Mouse (Mus musculus): ENCODE data around the gene Snrpg.
"Not testable (repeated sequence)": the region's sequence is repeated elsewhere in the genome, so short reads cannot be mapped to it uniquely, and the experiment has no call there.

The Snrpg gene

DNA sequence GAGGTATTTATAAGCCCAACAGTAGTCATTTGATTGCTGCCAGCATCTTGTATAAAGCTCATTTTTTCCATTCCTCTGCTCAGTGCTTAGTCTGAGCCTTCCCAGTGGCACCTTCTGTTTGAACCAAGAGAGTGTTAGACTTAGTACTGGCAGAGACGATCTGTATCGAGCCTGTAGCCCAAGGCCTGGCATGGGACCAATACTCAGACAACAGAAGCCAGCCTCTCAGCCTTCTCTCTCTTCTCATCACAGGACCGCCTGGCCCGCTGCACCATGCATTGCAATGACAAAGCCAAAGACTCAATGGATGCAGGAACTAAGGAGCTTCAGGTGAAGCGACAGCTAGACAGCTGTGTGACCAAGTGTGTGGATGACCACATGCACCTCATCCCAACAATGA is 2.6 kb upstream of the Snrpg start:
- DNase-seq (ENCODE audit: low spot score) = no peak

DNA sequence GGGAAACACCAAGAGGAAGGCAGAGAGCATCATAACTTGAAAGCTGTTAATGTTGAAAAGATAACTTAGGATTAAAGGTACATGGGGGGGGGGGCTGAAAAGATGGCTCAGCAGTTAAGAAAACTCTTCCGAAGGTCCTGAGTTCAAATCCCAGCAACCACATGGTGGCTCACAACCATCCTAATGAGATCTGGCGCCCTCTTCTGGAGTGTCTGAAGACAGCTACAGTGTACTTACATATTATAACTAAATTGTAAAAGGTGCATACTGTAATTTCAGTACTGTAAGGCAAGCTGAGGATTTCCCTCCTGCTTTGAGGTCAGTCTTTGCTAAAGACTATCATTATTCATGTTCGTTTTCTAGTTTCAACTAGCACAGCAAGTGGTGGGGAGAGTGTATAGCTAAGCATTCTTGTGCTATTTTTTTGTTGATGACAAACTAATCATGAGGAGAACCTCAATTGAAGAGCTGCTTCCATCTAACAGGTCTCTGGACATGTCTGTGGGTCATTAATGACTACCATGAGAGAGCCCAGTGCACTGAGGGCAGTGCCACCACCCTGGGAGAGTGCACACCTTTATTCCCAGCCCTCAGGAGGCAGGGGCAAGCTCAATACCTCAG is 901 bp upstream of the Snrpg start:
- DNase-seq (ENCODE audit: low spot score) = no peak

DNA sequence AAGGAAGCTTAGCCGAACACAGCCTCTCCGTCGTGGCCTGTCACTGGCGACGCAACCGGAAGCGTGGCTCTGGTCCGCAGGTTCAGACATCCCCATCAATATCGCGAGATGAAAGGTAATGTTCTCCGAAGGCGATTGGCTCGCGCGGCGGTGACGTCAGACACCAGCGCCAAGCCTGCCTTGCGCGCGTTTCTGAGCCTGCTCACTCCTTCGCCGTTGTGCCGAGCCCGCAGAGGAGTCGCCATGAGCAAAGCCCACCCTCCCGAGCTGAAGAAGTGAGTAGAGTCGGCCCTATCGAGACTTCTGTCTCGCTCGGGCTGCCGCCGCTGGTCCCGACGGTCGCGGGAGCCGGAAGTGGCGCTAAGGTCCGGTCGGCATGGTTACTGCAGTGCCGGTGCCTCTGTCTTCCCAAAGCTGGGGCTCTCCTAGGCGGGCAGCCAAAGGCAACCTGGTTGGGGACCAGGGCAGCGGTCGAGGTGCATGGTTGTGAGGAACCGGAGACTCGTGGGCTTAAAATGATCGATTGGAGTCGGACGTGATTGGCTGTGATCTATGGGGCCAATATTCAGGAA is 322 bp downstream of the Snrpg start:
- DNase-seq (ENCODE audit: low spot score) = peak; percentile 94

DNA sequence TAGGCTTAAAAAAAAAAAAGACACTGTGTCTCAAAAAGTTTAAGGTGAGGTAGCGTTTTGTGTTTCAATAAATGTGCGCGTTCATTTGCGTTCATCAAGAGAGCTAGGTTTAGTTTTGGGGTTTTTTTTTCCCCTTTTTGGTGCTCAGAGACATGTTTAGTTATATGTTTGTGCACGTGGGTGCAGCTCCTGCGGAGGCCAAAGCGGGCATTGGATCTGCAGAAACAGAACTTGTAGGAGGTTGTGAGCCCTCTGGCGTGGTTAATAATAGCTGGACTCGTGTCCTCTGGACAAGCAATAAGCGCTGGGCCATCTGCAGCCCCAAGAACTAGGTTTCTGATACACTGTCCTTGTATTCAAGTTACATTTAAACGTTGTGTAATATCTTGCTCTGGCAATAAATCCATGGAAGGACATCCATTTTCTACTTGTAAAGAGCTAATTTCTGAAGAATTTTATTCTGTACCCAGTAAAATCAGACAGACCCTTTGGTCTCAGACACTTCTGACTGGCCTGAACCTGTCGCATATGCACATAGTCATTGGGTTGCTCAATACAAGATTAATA is 929 bp downstream of the Snrpg start:
- no peak for DNase-seq (ENCODE audit: low spot score)

DNA sequence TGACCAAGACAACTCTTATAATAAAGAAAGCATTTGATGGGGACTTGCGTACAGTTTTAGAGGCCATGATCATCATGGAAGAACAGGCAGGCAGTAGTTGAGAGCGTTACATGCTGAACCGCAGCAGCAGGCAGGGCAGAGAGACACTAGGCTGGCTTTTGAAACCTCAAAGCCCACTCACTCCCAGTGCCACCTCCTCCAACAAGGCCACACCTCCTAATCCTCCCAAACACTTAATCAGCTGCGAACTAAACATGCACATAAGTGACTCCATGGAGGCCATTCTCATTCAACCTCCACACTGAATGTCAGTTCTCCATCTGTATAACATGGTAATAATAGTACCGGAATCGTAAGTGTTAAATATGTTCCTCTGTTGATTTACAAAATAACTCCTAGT is 2.5 kb downstream of the Snrpg start:
- no peak for DNase-seq (ENCODE audit: low spot score)

DNA sequence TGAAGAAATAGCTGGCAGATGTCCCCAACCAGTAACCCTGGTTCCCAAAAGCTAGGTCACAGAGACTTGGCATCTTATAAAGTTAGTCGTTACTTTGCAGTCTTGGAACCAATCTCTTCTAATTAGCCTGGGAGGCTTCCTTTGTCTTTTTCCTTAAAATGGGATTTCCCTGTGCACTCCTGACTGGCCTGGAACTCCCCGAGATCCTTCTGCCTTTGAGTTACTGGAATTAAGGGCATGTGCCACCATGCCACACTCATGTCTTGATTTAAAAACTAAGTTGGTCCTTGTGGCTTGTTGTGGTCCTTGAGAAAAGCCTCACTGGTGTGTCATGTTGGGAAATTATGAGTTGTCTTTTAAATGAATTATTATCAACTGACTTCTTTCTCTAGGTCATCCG is 7.2 kb downstream of the Snrpg start:
- DNase-seq (ENCODE audit: low spot score) = no peak

DNA sequence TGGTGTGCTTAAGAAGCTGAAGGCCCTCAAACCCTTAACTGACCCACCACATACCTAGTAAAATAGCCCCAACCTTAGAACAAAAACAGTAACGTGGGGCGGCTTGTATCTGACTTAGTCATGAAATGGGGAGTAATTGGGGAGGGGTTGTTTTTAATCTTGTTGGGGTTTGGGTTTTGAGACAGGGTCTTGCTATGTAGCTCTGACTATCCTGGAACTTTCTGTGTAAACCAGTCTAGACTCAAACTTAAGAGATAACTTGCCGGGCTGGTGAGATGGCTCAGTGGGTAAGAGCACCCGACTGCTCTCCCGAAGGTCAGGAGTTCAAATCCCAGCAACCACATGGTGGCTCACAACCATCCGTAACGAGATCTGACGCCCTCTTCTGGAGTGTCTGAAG is 9.0 kb downstream of the Snrpg start:
- DNase-seq (ENCODE audit: low spot score) = not testable (repeated sequence)

DNA sequence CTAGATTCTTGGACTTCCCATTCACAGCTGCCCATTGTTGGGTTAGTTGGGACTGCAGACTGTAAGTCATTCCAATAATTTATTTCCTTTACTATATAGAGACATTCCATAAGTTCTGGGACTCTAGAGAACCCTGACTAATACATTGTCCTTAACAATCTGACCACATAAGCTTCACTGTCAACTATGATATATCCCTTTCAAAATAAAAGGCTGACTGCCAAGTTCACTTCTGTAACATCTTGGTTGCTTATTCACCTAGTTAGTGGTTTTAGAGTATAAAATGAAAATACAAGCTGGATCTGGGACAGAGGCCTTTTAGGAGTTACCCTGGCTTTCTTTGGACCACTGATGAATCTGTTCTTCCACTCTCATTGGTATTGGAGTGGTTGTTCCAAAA is 11.4 kb downstream of the Snrpg start:
- DNase-seq (ENCODE audit: low spot score) = no peak

DNA sequence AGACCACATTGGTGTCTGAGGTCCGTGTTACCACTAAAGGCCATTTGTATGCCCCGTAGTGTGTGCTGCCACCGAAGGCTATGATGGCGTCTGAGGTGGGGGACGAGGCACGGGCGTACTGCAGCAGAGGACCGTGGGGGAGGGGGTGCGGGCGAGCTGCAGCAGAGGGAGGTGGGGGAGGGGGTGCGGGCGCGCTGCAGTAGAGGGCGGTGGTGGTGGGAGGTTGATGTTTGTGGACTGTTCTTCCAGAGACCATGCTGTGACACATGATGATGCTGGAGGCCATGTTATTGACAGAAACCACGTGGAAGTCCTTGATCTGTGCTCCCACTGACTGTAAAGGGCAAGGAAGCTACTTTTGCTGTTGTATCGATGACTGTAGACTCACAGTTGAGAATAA is 12.3 kb downstream of the Snrpg start:
- DNase-seq (ENCODE audit: low spot score) = no peak

DNA sequence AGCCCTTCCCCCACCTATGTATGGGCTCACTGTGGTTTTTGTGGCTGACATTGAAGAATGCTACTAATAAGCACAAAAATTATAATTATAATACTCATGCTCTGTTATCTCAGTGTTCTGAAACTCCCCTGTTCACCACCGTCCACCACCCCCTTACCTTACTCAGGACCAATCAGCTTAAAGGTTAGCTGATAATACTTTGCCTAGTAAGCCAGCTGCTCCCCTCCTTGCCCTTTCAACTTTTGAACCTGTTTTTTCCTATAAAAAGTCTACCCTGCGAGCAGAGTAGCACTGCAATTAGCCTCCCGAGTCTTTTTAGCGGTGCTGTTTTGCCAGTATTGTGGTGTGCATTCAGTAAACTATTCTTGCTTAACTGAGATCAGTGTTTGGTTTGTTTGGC is 13.6 kb downstream of the Snrpg start:
- DNase-seq (ENCODE audit: low spot score) = no peak

DNA sequence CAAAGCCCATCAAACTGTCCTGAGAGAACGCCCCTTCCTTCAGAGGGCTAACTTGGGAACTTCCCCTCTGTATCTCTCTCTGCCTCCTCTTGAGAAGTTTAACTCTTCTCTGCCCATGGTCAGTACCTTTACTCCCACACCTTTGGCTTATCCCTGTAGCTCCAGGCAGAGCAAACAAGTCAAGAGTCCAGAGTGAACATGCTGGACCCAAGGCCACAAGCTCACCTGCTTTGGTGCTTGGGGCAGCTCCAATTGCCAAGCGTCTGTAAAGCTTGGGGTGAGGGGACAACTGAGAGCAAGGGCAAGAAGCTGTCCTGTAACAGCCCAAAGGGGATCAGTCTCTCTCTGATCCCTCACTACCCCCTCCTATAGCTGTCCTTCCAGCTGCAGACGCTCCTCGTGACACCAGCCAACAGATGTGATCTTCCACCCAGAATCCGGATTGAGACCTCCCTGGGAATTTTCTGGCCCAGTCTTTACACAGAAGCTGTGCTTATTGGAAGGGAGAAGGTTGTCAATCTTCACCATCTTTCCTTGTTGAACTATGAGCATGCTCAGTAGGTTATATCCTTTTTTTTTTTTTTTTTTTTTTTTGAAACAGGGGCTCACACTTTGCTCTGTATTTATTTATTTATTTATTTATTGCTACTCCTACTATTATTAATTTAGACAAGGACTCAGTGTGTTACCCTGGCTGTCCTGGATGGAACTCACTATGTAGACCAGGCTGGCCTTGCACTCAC is 14.4 kb downstream of the Snrpg start:
- no peak for DNase-seq (ENCODE audit: low spot score)

DNA sequence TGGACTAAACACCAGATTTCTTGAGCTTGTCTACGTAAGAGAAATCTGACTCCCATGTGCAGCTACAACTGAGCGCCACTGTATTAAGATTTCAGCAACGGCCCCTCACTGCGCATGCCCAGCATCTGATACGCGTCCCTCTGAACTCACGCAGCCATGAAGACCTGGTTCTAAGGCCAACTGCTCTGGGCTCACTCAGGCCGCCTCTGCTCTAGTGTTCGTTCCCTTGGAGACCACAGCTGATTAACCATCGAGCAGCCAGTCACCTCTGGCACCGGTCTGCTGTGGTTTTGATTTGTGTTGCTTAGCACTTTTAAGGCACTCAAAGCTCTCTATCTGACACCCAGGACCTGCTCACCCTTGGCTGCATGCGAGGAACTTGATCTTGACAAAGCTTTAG is 16.2 kb downstream of the Snrpg start:
- no peak for DNase-seq (ENCODE audit: low spot score)

DNA sequence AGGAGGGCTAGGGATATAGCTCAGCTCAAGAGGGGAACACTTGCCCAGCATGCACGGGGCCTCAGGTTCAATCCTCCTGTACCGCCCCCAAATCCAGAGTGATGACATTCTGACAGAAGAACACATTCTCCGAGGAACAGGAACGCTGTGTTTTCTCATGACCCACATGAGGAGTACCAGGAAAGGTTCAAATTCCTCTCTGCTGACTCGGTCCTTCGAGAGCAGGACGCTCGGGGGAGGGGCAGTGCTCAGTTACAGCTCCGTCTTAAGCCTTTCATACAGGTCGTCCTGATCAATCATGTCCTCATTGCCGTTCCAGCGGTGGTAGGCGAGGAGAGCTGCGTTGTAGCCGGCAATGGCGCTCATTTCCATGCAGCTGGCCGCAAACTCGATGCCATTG is 17.4 kb downstream of the Snrpg start:
- no peak for DNase-seq (ENCODE audit: low spot score)

DNA sequence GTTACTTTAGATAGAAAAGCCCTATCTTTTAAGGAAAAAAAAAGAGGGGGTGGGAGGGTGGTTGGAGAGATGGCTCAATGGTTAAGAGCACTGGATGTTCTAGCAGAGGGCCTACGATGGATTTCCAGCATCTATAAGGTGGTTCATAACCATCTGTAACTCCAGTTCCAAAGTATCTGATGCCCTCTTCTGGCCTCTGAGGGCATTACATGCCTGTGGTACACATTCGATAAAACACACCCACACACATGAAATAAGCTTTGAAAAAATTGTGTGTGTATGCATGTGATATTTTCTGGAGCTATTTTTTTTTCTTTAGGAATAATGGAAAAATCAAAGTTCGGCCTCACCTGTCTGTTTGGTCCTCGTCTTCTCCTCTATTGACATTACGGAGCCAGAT is 20.2 kb downstream of the Snrpg start:
- DNase-seq (ENCODE audit: low spot score) = no peak

DNA sequence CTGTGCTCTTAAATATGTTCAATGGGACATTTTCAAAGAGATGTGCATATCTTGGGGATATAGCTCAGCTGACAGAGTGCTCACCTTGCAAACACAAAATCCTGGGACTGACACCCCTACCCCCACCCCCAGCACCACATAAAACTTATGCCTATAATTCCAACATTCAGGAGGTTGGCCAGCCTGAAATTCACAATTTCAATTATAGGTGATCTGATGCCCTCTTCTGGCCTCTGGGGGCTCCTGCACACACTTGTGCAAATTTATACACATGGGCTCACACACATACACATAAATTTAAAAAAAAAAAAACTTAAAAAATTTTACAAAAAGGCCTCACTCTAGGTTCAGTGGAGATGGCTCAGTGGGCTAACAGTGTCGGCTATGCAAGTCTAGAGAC is 22.1 kb downstream of the Snrpg start:
- DNase-seq (ENCODE audit: low spot score) = no peak

DNA sequence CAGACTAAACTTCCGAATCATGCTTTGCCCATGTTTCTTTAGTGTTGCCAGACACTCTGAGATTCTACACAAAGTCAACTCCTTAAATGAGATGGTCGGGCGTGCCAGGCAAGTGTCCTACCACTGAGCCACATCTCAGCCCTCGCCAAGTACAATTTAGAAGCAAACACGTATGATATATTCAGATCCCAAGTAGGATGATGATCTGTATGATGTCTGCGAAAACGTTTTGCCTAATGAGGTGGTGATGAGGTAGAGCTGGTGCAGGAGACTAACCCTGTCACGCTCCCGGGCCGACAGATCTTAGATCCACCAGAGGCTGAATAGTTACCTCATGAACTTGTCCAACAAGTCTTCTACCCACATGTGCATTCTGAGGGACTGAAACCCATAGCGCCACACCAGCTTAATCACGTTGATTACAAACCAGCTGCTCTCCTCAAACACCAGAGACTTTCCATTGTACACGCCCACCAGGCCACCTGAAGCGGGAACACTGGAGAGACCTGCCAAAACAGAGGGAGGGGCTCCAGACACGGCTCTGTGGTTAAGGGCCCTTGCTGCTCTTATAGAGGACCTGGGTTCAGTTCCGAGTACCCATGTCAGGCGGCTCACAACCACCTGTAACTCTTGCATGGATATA is 23.1 kb downstream of the Snrpg start:
- DNase-seq (ENCODE audit: low spot score) = no peak

DNA sequence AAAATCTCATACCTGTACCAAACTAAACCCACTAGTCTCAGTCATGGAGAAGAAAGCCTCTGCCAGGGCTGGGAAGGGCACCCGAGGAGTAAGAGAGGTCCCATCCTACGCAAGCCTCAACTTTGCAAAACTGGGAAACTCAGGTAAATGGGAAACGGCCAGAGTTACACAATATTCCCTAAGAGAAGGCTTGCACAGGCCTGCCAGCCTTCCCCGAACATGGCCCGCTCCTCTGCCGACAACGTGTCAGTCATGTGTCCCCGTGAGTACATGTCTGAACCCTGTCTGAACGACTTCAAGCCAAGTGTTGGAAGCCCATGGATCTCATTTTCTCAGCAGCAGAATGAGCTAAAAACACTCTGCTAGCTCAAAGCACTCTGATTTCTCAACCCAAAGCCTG is 23.9 kb downstream of the Snrpg start:
- no peak for DNase-seq (ENCODE audit: low spot score)

DNA sequence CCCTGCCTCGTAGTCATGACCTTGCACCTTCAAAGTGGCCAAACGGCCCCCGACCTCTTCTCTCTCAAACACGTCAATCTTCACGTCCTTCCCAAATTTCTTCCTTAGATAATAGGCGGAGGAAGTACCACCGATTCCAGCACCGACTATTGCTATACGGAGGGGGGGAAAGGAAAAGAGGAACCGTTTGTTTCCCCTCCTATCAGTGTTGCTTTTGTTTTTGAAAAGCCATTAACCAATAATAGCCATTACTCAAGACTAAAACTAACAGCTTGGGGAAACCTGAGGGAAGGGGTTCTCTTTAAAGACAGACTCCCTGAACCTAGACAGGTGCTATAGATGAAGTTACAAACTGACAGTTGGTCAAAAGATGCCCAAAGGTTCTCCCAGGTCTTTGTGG is 24.9 kb downstream of the Snrpg start:
- no peak for DNase-seq (ENCODE audit: low spot score)

DNA sequence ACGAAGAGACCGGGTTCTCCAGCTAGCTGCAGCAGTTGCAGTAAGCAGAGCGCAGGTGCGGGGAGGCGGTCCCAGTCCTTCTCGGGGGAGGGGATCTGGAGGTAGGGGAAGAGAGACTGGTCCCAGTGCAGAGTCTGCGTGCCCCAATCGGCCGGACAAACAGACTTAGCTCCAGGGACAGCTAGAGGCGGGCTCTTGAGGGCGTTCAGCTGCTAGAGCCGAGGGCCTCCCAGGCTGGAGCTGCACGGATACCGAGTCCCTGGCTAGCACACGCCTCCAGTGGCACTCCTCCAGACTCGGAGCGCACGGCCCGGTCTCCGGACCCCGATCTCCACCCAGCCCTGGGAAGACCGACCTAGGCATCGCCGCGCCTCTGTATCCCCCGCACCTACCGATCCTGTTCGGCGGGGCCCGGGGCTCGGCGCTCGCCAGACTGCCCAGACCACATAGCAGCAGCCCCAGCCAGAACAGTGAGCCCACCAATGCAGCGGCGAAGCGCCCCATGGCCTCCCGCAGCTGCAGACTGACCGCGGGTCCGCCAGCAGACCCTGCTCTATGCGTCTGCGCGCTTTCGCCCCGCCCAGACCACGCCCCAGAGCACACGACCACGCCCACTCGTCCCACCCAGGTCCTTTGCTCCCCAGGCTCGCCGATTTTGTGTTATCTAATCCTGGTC is 25.6 kb downstream of the Snrpg start, which contains the start of gene Pcyox1:
TSS of gene Pcyox1 (minus strand) at position 574 of the 676 bp plus-strand sequence.
- peak; percentile 95 for DNase-seq (ENCODE audit: low spot score)

DNA sequence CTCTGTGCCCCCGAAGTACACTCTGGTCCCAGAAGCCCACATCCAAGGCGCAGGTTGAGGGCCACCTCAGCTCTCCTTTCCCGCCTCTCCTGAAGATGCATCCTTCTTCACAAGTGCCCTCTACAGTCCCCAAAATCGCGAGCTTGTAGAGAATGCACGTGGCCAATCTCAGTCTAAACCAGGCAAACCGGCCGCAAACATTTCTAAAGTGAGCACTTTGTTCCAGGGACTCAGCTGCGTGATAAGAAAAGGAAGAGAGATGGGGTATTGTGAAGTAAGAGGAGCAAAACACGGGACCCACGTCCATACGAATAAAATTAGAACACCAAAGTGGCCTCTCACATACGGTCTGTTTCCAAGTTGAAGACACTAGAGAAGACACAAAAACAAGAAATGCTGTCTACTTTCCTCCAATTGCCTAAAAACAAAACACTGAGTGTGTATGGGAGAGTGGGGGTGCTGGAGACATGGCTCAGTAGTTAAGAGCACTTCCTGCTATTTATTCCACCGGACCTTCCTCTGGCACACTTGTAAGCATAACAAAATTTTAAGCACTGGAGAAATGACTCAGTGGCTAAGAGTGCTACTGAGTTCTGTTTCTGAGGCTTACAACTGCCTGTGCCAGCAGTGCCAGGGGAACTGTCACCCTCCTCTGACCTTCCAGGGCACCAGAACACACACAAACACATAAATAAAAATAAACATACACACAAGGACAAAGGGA is 26.3 kb downstream of the Snrpg start:
- no peak for DNase-seq (ENCODE audit: low spot score)

DNA sequence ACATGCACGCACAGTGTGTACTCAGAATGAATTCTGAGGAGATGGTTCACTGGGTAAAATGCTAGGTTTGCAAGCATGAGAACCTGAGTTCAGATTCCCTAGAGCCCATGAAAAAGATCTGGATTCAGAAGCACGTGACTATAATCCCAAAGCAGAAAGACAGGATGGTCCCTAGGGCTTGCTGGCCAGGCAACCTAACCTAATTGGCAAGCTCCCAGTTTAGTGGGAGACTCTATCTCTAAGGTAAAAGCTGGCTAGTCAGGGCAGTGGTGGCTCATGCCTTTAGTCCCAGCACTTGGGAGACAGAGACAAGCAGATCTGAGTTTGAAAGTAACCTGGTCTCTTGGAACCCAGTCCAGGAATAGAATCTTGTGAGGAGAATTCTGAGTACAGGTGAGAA is 27.9 kb downstream of the Snrpg start:
- no peak for DNase-seq (ENCODE audit: low spot score)

DNA sequence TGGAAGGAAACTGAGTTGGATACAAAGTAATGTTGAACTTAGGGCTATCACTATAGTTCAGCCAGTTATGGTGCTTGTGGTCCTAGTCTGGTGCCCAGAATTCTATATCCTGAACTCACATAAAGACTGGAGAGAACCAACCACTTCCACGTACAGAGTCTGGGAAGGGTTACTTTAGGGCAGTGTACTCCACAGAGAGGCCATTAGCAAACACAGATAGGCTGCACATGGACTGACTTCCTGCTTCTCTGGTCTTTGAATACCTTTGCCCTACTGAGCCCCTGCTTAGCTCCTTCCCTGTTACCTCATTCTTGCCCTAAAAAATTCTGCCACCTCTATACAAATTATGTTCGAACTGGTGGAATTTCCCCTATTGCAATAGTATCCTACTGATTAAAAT is 28.9 kb downstream of the Snrpg start:
- no peak for DNase-seq (ENCODE audit: low spot score)
